Mouse (Mus musculus) cerebellum, adult 2 months (tissue): ENCODE measurements around the gene Stoml2.

Experiments
- CTCF ChIP-seq: fragments of 200-500 bp; IDR thresholded peaks from 2 replicates; pipeline ENCODE4 v1.5.1; 2011; ENCODE audit warnings: low read depth, mild to moderate bottlenecking, control low read depth, low read length, moderate library complexity, borderline replicate concordance; ENCODE audit not compliant: insufficient read depth
- POLR2A ChIP-seq: fragments of 200-500 bp; IDR thresholded peaks from 2 replicates; pipeline ENCODE4 v1.6.1; 2011; ENCODE audit warnings: low read length, control low read depth, borderline replicate concordance; ENCODE audit not compliant: insufficient read depth

GRCm38 (mm10) chr4:43005765-43006164 is 25.7 kb downstream of the Stoml2 start:
- TF ChIP-seq CTCF (peak; percentile 25; the same call in 1 of the 2 replicates), POLR2A (no peak)
